Mouse (Mus musculus) bone marrow, adult 2 months (tissue): ENCODE measurements around the gene Cdc123. TPM values are rescaled to one million over a fixed set of nuclear protein-coding genes. Genes with fewer than 3 reads are reported as not detected.

Source experiments
- H3K27ac ChIP-seq: fragments of 200-500 bp; 2 replicates; pipeline ENCODE4 v1.5.1; 2012; ENCODE audit warnings: low read depth, mild to moderate bottlenecking, control low read depth, inconsistent platforms, low read length; ENCODE audit not compliant: control insufficient read depth, poor library complexity, insufficient read depth
- H3K4me1 ChIP-seq: fragments of 200-500 bp; 2 replicates; pipeline ENCODE4 v1.6.1; 2011; ENCODE audit warnings: low read length; ENCODE audit not compliant: control insufficient read depth, insufficient read depth
- H3K4me3 ChIP-seq: fragments of 200-500 bp; replicated peaks from 2 replicates; pipeline ENCODE3; 2011; ENCODE audit warnings: mild to moderate bottlenecking, low read depth, low read length, control low read depth; ENCODE audit not compliant: control insufficient read depth
- CTCF ChIP-seq: fragments of 200-500 bp; IDR thresholded peaks from 2 replicates; pipeline ENCODE4 v1.5.1; 2011; ENCODE audit warnings: low read length, control low read depth; ENCODE audit not compliant: control insufficient read depth, insufficient read depth
- POLR2A ChIP-seq: fragments of 200-500 bp; IDR thresholded peaks from 2 replicates; pipeline ENCODE4 v1.6.1; 2011; ENCODE audit warnings: low read depth, mild to moderate bottlenecking, control low read depth, low read length, borderline replicate concordance; ENCODE audit not compliant: control insufficient read depth
- WGBS: fragments of 180-500 bp; shearing (Covaris S2); methylation state at CpG from one replicate; pipeline ENCODE4 v1.1.7; 2018; 5-methylcytosine and 5-hydroxymethylcytosine counted together
- polyA plus RNA-seq: library from polyadenylated mRNA; stranded (reverse); fragments of >200 nt; gene quantifications from 2 replicates; pipeline ENCODE4 v1.2.4, GENCODE M21; 2011; ENCODE audit warnings: low replicate concordance; ENCODE audit not compliant: missing spikeins, insufficient read depth, insufficient read length

The Cdc123 gene
- polyA plus RNA-seq, 1 experiment = 72.0 TPM

DNA sequence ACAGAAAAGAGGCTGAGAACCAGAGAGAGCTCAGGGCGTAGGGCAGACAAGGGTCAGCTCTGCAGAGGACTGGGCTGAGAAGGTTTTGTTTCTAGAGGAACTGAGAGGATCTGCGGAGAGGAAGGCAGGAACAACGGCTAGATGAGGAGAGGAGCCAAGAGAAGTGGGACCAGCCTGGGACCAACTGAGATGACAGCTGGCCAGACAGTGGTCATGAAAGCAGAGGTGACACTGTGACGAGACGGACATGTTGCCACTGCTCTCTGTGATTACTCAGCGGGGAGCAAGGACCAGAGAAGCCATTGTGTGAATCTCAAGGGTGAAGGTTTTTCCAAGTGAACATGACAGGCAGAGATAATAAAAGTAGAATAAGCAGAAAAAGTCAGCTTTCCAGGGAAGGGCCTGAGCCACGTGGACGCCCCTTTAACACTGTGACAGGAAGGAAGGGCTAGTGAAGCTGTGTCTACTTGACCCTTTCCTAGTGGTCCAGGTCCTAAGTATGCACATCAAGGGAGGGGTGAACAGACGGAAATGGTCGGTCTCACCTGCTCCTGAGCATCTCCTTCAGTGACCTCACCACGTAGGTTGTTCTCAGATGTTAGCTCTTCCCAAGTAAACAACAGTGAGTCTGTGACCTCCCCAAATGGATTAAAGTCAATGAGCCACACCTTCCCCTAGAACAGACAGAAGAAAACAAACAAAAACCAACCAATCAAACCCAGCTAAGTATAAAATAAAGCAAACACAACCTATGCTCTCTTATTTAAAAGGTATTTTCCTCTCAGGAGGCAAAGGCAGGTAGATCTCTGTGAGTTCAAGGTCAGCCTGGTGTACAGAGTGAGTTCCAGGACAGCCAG lies 46.9 kb downstream of the Cdc123 start:
- 92% methylated on average over 11 of the region's 11 CpGs for WGBS
- no peak for TF ChIP-seq CTCF
- no peak for TF ChIP-seq POLR2A
- H3K27ac ChIP-seq = no peak overlapping the region
- H3K4me3 ChIP-seq = no peak overlapping the region
- H3K4me1 ChIP-seq = peaks cover 3% of the 10 kb centered on the region

DNA sequence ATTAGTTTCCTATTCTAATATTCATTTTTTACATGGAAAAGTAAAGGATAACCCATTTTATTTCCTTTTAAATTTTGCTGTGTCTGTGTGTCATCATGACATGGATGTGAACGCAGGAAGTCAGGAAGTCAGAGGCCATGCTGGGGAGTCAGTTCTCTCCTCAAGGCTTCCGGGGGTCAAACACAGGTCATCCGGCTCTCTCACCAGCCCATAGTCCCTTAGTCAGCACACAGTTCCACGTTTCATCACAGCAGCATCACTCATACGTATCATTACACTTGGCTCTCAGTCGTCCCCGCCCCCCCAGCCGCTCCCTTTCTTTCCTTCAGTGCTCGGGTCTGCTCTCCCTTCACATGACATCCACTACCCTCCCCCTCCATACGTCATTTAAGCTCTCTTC lies 51.2 kb downstream of the Cdc123 start:
- no peak overlapping the region for H3K27ac ChIP-seq
- H3K4me3 ChIP-seq = no peak overlapping the region
- TF ChIP-seq CTCF (no peak), POLR2A (no peak)
- 85% methylated on average over 10 of the region's 10 CpGs for WGBS
- no peaks in the 10 kb centered on the region for H3K4me1 ChIP-seq

DNA sequence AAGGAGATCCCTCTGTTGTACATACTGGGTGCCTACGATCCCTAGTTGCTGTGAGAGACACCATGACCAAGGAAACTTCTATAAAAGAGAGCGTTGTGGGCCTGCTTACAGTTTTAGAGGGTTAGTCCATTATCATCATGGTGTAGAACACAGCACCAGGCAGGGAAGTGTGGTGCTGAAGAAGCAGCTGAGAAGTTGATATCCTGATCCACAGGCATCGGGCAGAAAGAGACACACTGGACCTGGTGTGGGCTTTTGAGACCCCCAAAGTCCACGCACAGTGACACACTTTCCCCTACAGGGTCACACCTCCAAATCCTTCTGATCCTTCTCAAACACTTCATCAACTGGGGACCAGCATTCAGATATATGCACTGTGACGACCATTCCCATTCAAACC lies 52.9 kb downstream of the Cdc123 start:
- TF ChIP-seq POLR2A (no peak), CTCF (no peak)
- Histone ChIP-seq H3K27ac (no peak overlapping the region), H3K4me1 (no peaks in the 10 kb centered on the region; the same call in 1 of the 2 replicates), H3K4me3 (no peak overlapping the region)
- WGBS = 92% methylated on average over 5 of the region's 5 CpGs

DNA sequence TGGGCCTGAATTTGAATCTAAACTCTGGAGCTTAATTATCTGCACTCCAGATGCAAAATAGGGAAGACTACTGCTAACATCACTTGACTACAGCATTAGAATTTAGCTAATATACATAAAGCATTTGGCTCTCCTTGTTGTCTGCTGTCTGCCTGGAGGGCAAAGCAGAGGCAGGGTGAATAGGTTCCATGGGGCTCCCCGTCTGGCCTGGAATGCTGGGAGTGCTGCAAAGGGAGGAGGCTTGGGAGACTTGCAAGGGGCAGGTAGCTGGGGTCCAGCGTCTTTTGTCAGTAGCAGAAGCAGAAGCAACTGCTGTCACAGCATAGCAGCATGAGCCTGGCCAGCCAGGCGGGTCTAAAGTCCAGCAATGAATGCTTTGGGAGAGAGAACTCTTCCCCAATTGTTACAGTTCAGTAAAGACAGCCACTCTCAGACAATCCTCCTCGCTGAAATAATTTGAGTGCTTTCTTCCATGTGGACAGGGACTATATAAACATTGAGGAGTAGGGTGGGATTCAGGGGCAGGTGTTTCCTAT lies 55.3 kb downstream of the Cdc123 start:
- Histone ChIP-seq H3K27ac (no peak overlapping the region), H3K4me3 (no peak overlapping the region), H3K4me1 (no peaks in the 10 kb centered on the region; the same call in 1 of the 2 replicates)
- TF ChIP-seq CTCF = no peak
- no peak for TF ChIP-seq POLR2A
- WGBS = 78% methylated on average over 4 of the region's 4 CpGs

GRCm38 (mm10) chr2:5787391-5787790 lies 57.6 kb downstream of the Cdc123 start:
- Histone ChIP-seq H3K4me1 (no peaks in the 10 kb centered on the region; the same call in 1 of the 2 replicates), H3K27ac (no peak overlapping the region), H3K4me3 (no peak overlapping the region)
- WGBS = 80% methylated on average over 3 of the region's 3 CpGs
- TF ChIP-seq POLR2A (no peak), CTCF (no peak)

DNA sequence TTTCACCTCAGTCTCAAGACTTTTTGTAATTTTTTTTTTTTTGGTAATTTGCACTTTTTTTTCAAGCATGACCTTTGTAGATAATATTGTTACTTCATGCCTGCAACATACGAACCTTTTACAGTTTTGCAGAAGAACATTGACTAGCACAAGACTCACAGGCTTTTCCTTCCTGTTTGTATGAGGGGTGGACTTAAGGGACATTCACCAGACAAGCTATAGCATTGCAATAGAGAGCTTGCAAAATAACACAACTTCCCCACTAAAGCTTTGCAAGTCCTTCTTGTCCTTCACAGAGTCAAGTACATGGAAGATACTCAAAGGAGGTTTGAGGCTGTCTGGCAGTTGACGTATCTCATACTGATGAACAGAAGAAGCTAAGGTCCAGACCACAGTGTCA lies 72.5 kb downstream of the Cdc123 start:
- H3K27ac ChIP-seq = no peak overlapping the region; the same call in 1 of the 2 replicates
- H3K4me1 ChIP-seq = peaks cover 7% of the 10 kb centered on the region
- WGBS = 36% methylated on average over 2 of the region's 2 CpGs
- H3K4me3 ChIP-seq = no peak overlapping the region
- TF ChIP-seq CTCF (no peak), POLR2A (no peak)

GRCm38 (mm10) chr2:5770708-5771241 lies 74.2 kb downstream of the Cdc123 start:
- WGBS = 3% methylated on average over 8 of the region's 8 CpGs
- peaks cover 7% of the 10 kb centered on the region for H3K4me1 ChIP-seq
- H3K27ac ChIP-seq = peak overlapping the region; percentile 78; the same call in 1 of the 2 replicates
- no peak overlapping the region for H3K4me3 ChIP-seq
- TF ChIP-seq POLR2A (no peak), CTCF (no peak)

GRCm38 (mm10) chr2:5769630-5770029 lies 75.3 kb downstream of the Cdc123 start:
- TF ChIP-seq CTCF (no peak), POLR2A (no peak)
- peak overlapping the region; percentile 35; the same call in 1 of the 2 replicates for H3K27ac ChIP-seq
- no peak overlapping the region for H3K4me3 ChIP-seq
- H3K4me1 ChIP-seq = peaks cover 7% of the 10 kb centered on the region
